Mouse (Mus musculus) embryonic facial prominence, embryonic 11.5 days (tissue): Measurements from ENCODE around the gene Xirp1. TPM values are rescaled to one million over a fixed set of nuclear protein-coding genes. Genes with fewer than 3 reads are reported as not detected.

Experiments used
- ATAC-seq: fragments of 200-750 bp; cut with Nextera tagmentation; replicated peaks from 2 replicates; pipeline ENCODE4 v1.8.0; 2017; ENCODE audit warnings: low read depth; ENCODE audit not compliant: insufficient number of reproducible peaks, low FRiP score, low TSS enrichment
- DNase-seq: peaks from one replicate; pipeline ENCODE4 v3.0.0-alpha.2; 2015; ENCODE audit warnings: low spot score
- H3K27ac ChIP-seq: fragments of 300-500 bp; sonication (generic); replicated peaks from 2 replicates; pipeline ENCODE4 v1.5.1; 2014; ENCODE audit warnings: mild to moderate bottlenecking, low read depth, low read length, control low read depth
- H3K27me3 ChIP-seq: fragments of 300-500 bp; sonication (generic); 2 replicates; pipeline ENCODE4 v1.6.1; 2014; ENCODE audit warnings: mild to moderate bottlenecking, low read length, moderate library complexity, mixed read lengths; ENCODE audit not compliant: control insufficient read depth, insufficient read depth
- H3K36me3 ChIP-seq: fragments of 300-500 bp; sonication (generic); replicated peaks from 2 replicates; pipeline ENCODE4 v1.6.1; 2014; ENCODE audit warnings: low read depth, mild to moderate bottlenecking, low read length, moderate library complexity, mixed read lengths; ENCODE audit not compliant: control insufficient read depth, insufficient read depth
- H3K4me1 ChIP-seq: fragments of 300-500 bp; sonication (generic); 2 replicates; pipeline ENCODE4 v1.6.1; 2014; ENCODE audit warnings: low read length, mixed read lengths; ENCODE audit not compliant: control insufficient read depth, insufficient read depth
- H3K4me2 ChIP-seq: fragments of 300-500 bp; sonication (generic); 2 replicates; pipeline ENCODE4 v1.6.1; 2014; ENCODE audit warnings: low read depth, mild to moderate bottlenecking, control low read depth, low read length, moderate library complexity
- H3K4me3 ChIP-seq: fragments of 300-500 bp; sonication (generic); 2 replicates; pipeline ENCODE4 v1.5.1; 2014; ENCODE audit warnings: low read depth, low read length, control low read depth
- H3K9ac ChIP-seq: fragments of 300-500 bp; sonication (generic); replicated peaks from 2 replicates; pipeline ENCODE4 v1.6.1; 2014; ENCODE audit warnings: mild to moderate bottlenecking, control low read depth, low read length
- H3K9me3 ChIP-seq: fragments of 300-500 bp; sonication (generic); replicated peaks from 2 replicates; pipeline ENCODE4 v1.6.1; 2016; ENCODE audit warnings: mild to moderate bottlenecking, low read length, inconsistent platforms, mixed read lengths; ENCODE audit not compliant: control insufficient read depth
- WGBS: fragments of 180-500 bp; shearing (Covaris S2); extraction: QIAGEN DNeasy Blood & Tissue Kit; methylation state at CpG from one replicate; pipeline ENCODE4 v1.1.7; 2014; 5-methylcytosine and 5-hydroxymethylcytosine counted together
- polyA plus RNA-seq: library from polyadenylated mRNA; unstranded; fragments of >200 nt; fragmentation: Nextera tagmentation; extraction: Ambion mirVana; gene quantifications from 2 replicates; pipeline ENCODE4 v1.2.1, GENCODE M21; 2014

Gene Xirp1
- polyA plus RNA-seq, 1 experiment from 2014 or later: 0.13 TPM

- Histone ChIP-seq H3K4me2 (no peak overlapping the region; the same call in 1 of the 2 replicates), H3K4me3 (no peak overlapping the region), H3K4me1 (peaks cover 20% of the 10 kb centered on the region), H3K36me3 (no peaks in the 10 kb centered on the region; the same call in 1 of the 2 replicates), H3K9me3 (no peaks in the 10 kb centered on the region), H3K9ac (no peak overlapping the region), H3K27me3 (no peaks in the 10 kb centered on the region), H3K27ac (no peak overlapping the region)
- no peak for ATAC-seq
- WGBS: 69% methylated on average over 5 of the region's 5 CpGs
- DNase-seq: no peak
Observed at GRCm38 (mm10) chr9:119977557-119978060, 45.8 kb downstream of the Xirp1 start.

GRCm38 (mm10) chr9:119976704-119977556, 46.5 kb downstream of the Xirp1 start:
- DNase-seq: no peak
- peaks cover 13% of the 10 kb centered on the region for H3K4me1 ChIP-seq
- WGBS: 37% methylated on average over 17 of the region's 17 CpGs

GRCm38 (mm10) chr9:119975286-119975685, 48.1 kb downstream of the Xirp1 start:
- Histone ChIP-seq H3K4me1 (peaks cover 4% of the 10 kb centered on the region; the same call in 1 of the 2 replicates), H3K9me3 (no peaks in the 10 kb centered on the region), H3K9ac (no peak overlapping the region), H3K36me3 (no peaks in the 10 kb centered on the region; the same call in none of the 2 replicates), H3K4me3 (no peak overlapping the region), H3K27ac (no peak overlapping the region), H3K4me2 (no peak overlapping the region), H3K27me3 (no peaks in the 10 kb centered on the region)
- no peak for ATAC-seq
- no peak for DNase-seq
- 97% methylated on average over 4 of the region's 4 CpGs for WGBS

More at GRCm38 (mm10) chr9:119976704-119977556, 46.5 kb downstream of the Xirp1 start:
- H3K4me2 ChIP-seq: no peak overlapping the region
- no peak overlapping the region for H3K27ac ChIP-seq
- H3K4me3 ChIP-seq: no peak overlapping the region
- ATAC-seq: no peak
- H3K36me3 ChIP-seq: no peaks in the 10 kb centered on the region; the same call in none of the 2 replicates
- H3K9ac ChIP-seq: no peak overlapping the region
- no peaks in the 10 kb centered on the region for H3K9me3 ChIP-seq
- no peaks in the 10 kb centered on the region for H3K27me3 ChIP-seq

GRCm38 (mm10) chr9:119974609-119975008, 48.8 kb downstream of the Xirp1 start:
- Histone ChIP-seq H3K27ac (no peak overlapping the region), H3K36me3 (no peaks in the 10 kb centered on the region; the same call in none of the 2 replicates), H3K27me3 (no peaks in the 10 kb centered on the region), H3K4me2 (no peak overlapping the region), H3K9ac (no peak overlapping the region), H3K4me1 (peaks cover 4% of the 10 kb centered on the region; the same call in 1 of the 2 replicates), H3K9me3 (no peaks in the 10 kb centered on the region), H3K4me3 (no peak overlapping the region)
- DNase-seq (no peak), ATAC-seq (no peak)
- WGBS: 84% methylated on average over 5 of the region's 5 CpGs

GRCm38 (mm10) chr9:119973869-119974520, 49.4 kb downstream of the Xirp1 start:
- Histone ChIP-seq H3K36me3 (no peaks in the 10 kb centered on the region; the same call in none of the 2 replicates), H3K9me3 (no peaks in the 10 kb centered on the region), H3K9ac (no peak overlapping the region), H3K27ac (no peak overlapping the region), H3K4me1 (peaks cover 4% of the 10 kb centered on the region; the same call in 1 of the 2 replicates), H3K27me3 (no peaks in the 10 kb centered on the region), H3K4me2 (no peak overlapping the region), H3K4me3 (no peak overlapping the region)
- 92% methylated on average over 27 of the region's 27 CpGs for WGBS
- DNase-seq (no peak), ATAC-seq (no peak)

- H3K27ac ChIP-seq: no peak overlapping the region
- H3K27me3 ChIP-seq: no peaks in the 10 kb centered on the region
- no peak overlapping the region for H3K9ac ChIP-seq
- H3K9me3 ChIP-seq: no peaks in the 10 kb centered on the region
- no peak overlapping the region for H3K4me2 ChIP-seq
- H3K4me3 ChIP-seq: no peak overlapping the region
- no peaks in the 10 kb centered on the region; the same call in none of the 2 replicates for H3K36me3 ChIP-seq
- WGBS: 95% methylated on average over 23 of the region's 23 CpGs
- H3K4me1 ChIP-seq: peaks cover 4% of the 10 kb centered on the region; the same call in 1 of the 2 replicates
- no peak for ATAC-seq
- DNase-seq: no peak
Observed at GRCm38 (mm10) chr9:119973281-119973680, 50.1 kb downstream of the Xirp1 start.

GRCm38 (mm10) chr9:119972582-119972981, 50.8 kb downstream of the Xirp1 start:
- H3K36me3 ChIP-seq: no peaks in the 10 kb centered on the region; the same call in none of the 2 replicates
- no peak overlapping the region for H3K9ac ChIP-seq
- no peak overlapping the region for H3K27ac ChIP-seq
- WGBS: 91% methylated on average over 12 of the region's 12 CpGs
- H3K27me3 ChIP-seq: no peaks in the 10 kb centered on the region
- no peak for DNase-seq
- no peaks in the 10 kb centered on the region for H3K4me1 ChIP-seq
- H3K4me2 ChIP-seq: no peak overlapping the region
- ATAC-seq: no peak
- no peak overlapping the region for H3K4me3 ChIP-seq
- no peaks in the 10 kb centered on the region for H3K9me3 ChIP-seq
